Mouse (Mus musculus) heart, postnatal 10 days (tissue): ENCODE results near the gene Gpr174. TPM values are rescaled to one million over a fixed set of nuclear protein-coding genes. Genes with fewer than 3 reads are reported as not detected.

Experiments
- total RNA-seq, 2 experiments: library from RNA; stranded (reverse); gene quantifications; 2 replicates each; pipeline ENCODE4 v1.2.3; 2021

Gpr174 gene
- total RNA-seq, 2 experiments from 2014 or later = 0.27 to 0.53 TPM

Other genes starting within 250 kb of the Gpr174 start
- under 1 TPM; 0.17 to 0.26 TPM for gene P2ry10, start 167.4 kb upstream of the Gpr174 start, total RNA-seq
- gene P2ry10b, start 107.0 kb upstream of the Gpr174 start, total RNA-seq = 1 to 10 TPM; 3.9 to 4.3 TPM
- gene Itm2a, start 147.5 kb downstream of the Gpr174 start, total RNA-seq = 10 to 100 TPM; 81.5 to 81.8 TPM